Mouse (Mus musculus) MEL (cell line): ENCODE results near the gene Flnb. TPM values are rescaled to one million over a fixed set of nuclear protein-coding genes. Genes with fewer than 3 reads are reported as not detected.

Experiments
- DNase-seq: peaks from one replicate; pipeline ENCODE4 v3.0.0; 2011; ENCODE audit warnings: low read depth, low spot score
- H3K27ac ChIP-seq: 2 replicates; pipeline ENCODE4 v1.5.1; 2012; ENCODE audit warnings: low read depth, mild to moderate bottlenecking, control low read depth, low read length, moderate library complexity; ENCODE audit not compliant: control insufficient read depth
- H3K27me3 ChIP-seq, 2 experiments: fragments of 150-350 bp in 1 of 2; sonication (generic) in 1 of 2; 2 replicates each; pipeline ENCODE4 v1.6.1; 2012; ENCODE audit warnings: low read length in 2 of 2, mild to moderate bottlenecking in 2 of 2, improper control_type of control experiment in 1 of 2, moderate library complexity in 1 of 2; ENCODE audit not compliant: insufficient read depth in 2 of 2, control insufficient read depth in 1 of 2
- H3K36me3 ChIP-seq, 2 experiments: 2 replicates each; pipeline ENCODE4 v1.6.1; 2012 to 2014; ENCODE audit warnings: low read length in 2 of 2, improper control_type of control experiment in 1 of 2, inconsistent platforms in 1 of 2, mild to moderate bottlenecking in 1 of 2; ENCODE audit not compliant: insufficient read depth in 2 of 2, control insufficient read depth in 1 of 2
- H3K4me1 ChIP-seq, 2 experiments: fragments of 150-350 bp in 1 of 2; sonication (generic) in 1 of 2; 2 replicates each; pipeline ENCODE4 v1.6.1; 2012; ENCODE audit warnings: low read length in 2 of 2, improper control_type of control experiment in 1 of 2, mild to moderate bottlenecking in 1 of 2; ENCODE audit not compliant: insufficient read depth in 2 of 2, control insufficient read depth in 1 of 2
- H3K4me3 ChIP-seq, 2 experiments: fragments of 150-350 bp in 1 of 2; sonication (generic) in 1 of 2; 2 replicates each; pipeline ENCODE4 v1.5.1; 2012; ENCODE audit warnings: low read depth in 2 of 2, low read length in 2 of 2, mild to moderate bottlenecking in 2 of 2, moderate library complexity in 2 of 2, control low read depth in 1 of 2, improper control_type of control experiment in 1 of 2; ENCODE audit not compliant: control insufficient read depth in 1 of 2, insufficient read depth in 1 of 2
- H3K79me2 ChIP-seq: 2 replicates; pipeline ENCODE4 v1.6.1; 2012; ENCODE audit warnings: mild to moderate bottlenecking, low read length, moderate library complexity; ENCODE audit not compliant: control insufficient read depth, poor library complexity, insufficient read depth
- H3K9ac ChIP-seq: 2 replicates; pipeline ENCODE4 v1.6.1; 2012; ENCODE audit warnings: low read depth, mild to moderate bottlenecking, control low read depth, low read length, moderate library complexity; ENCODE audit not compliant: control insufficient read depth, poor library complexity, severe bottlenecking
- H3K9me3 ChIP-seq: fragments of 150-350 bp; sonication (generic); replicated peaks from 2 replicates; pipeline ENCODE4 v1.6.1; 2012; ENCODE audit warnings: mild to moderate bottlenecking, low read length, improper control_type of control experiment, moderate library complexity; ENCODE audit not compliant: insufficient read depth
- BHLHE40 ChIP-seq: IDR thresholded peaks from 2 replicates; pipeline ENCODE4 v1.6.1; 2012; ENCODE audit warnings: low read depth, mild to moderate bottlenecking, inconsistent platforms, low read length, improper control_type of control experiment, borderline replicate concordance
- CHD1 ChIP-seq: IDR thresholded peaks from 2 replicates; pipeline ENCODE4 v1.6.1; 2012; ENCODE audit warnings: low read depth, mild to moderate bottlenecking, inconsistent platforms, low read length, improper control_type of control experiment
- CHD2 ChIP-seq: IDR thresholded peaks from 2 replicates; pipeline ENCODE4 v1.6.1; 2011; ENCODE audit warnings: low read length, improper control_type of control experiment
- ELF1 ChIP-seq: IDR thresholded peaks from 2 replicates; pipeline ENCODE4 v1.6.1; 2014; ENCODE audit warnings: low read depth, mild to moderate bottlenecking, inconsistent platforms, low read length, improper control_type of control experiment, moderate library complexity
- ETS1 ChIP-seq: IDR thresholded peaks from 2 replicates; pipeline ENCODE4 v1.6.1; 2012; ENCODE audit warnings: low read depth, mild to moderate bottlenecking, inconsistent platforms, low read length, improper control_type of control experiment, moderate library complexity
- GABPA ChIP-seq: IDR thresholded peaks from 2 replicates; pipeline ENCODE4 v1.6.1; 2012; ENCODE audit warnings: low read depth, mild to moderate bottlenecking, inconsistent platforms, low read length, improper control_type of control experiment, moderate library complexity
- GATA1 ChIP-seq: IDR thresholded peaks from 2 replicates; pipeline ENCODE4 v1.6.1; 2011; ENCODE audit warnings: low read depth, low read length, improper control_type of control experiment
- KAT2A ChIP-seq: conservative IDR thresholded peaks from 2 replicates; pipeline ENCODE4 v1.6.1; 2012; ENCODE audit warnings: low read depth, low read length, improper control_type of control experiment, inconsistent platforms
- MAFK ChIP-seq: IDR thresholded peaks from 2 replicates; pipeline ENCODE4 v1.6.1; 2011; ENCODE audit warnings: low read depth, mild to moderate bottlenecking, low read length, improper control_type of control experiment, borderline replicate concordance
- MAX ChIP-seq: IDR thresholded peaks from 2 replicates; pipeline ENCODE4 v1.6.1; 2011; ENCODE audit warnings: low read length, improper control_type of control experiment
- MAZ ChIP-seq: IDR thresholded peaks from 2 replicates; pipeline ENCODE4 v1.6.1; 2012; ENCODE audit warnings: low read depth, mild to moderate bottlenecking, inconsistent platforms, low read length, improper control_type of control experiment
- MEF2A ChIP-seq: IDR thresholded peaks from 2 replicates; pipeline ENCODE4 v1.6.1; 2014; ENCODE audit warnings: low read depth, mild to moderate bottlenecking, inconsistent platforms, low read length, improper control_type of control experiment; ENCODE audit not compliant: poor library complexity, insufficient replicate concordance, severe bottlenecking; ENCODE audit errors: extremely low read depth
- MYB ChIP-seq: IDR thresholded peaks from 2 replicates; pipeline ENCODE4 v1.6.1; 2011; ENCODE audit warnings: mild to moderate bottlenecking, low read depth, low read length, improper control_type of control experiment
- MYC ChIP-seq: IDR thresholded peaks from 2 replicates; pipeline ENCODE4 v1.6.1; 2011; ENCODE audit warnings: low read depth, mild to moderate bottlenecking, low read length, improper control_type of control experiment, moderate library complexity
- NELFE ChIP-seq: IDR thresholded peaks from 2 replicates; pipeline ENCODE4 v1.6.1; 2011; ENCODE audit warnings: low read depth, low read length, improper control_type of control experiment
- NRF1 ChIP-seq: IDR thresholded peaks from 2 replicates; pipeline ENCODE4 v1.6.1; 2014; ENCODE audit warnings: low read depth, mild to moderate bottlenecking, inconsistent platforms, low read length, improper control_type of control experiment, moderate library complexity; ENCODE audit not compliant: poor library complexity, insufficient read depth, severe bottlenecking
- POLR2AphosphoS5 ChIP-seq: IDR thresholded peaks from 2 replicates; pipeline ENCODE4 v1.6.1; 2012; ENCODE audit warnings: low read depth, borderline replicate concordance, mild to moderate bottlenecking, inconsistent platforms, low read length, moderate library complexity, mixed read lengths
- RAD21 ChIP-seq: IDR thresholded peaks from 2 replicates; pipeline ENCODE4 v1.6.1; 2011; ENCODE audit warnings: mild to moderate bottlenecking, low read depth, low read length, improper control_type of control experiment
- SMC3 ChIP-seq: IDR thresholded peaks from 2 replicates; pipeline ENCODE4 v1.6.1; 2011; ENCODE audit warnings: low read depth, low read length, improper control_type of control experiment
- TAL1 ChIP-seq: IDR thresholded peaks from 2 replicates; pipeline ENCODE4 v1.6.1; 2012; ENCODE audit warnings: mild to moderate bottlenecking, inconsistent platforms, low read length, moderate library complexity, mixed read lengths
- UBTF ChIP-seq: IDR thresholded peaks from 2 replicates; pipeline ENCODE4 v1.6.1; 2012; ENCODE audit warnings: low read depth, mild to moderate bottlenecking, inconsistent platforms, low read length, improper control_type of control experiment, moderate library complexity, borderline replicate concordance; ENCODE audit not compliant: insufficient read depth
- USF1 ChIP-seq: IDR thresholded peaks from 2 replicates; pipeline ENCODE4 v1.6.1; 2014; ENCODE audit warnings: low read depth, mild to moderate bottlenecking, inconsistent platforms, low read length, improper control_type of control experiment, moderate library complexity
- USF2 ChIP-seq, 2 experiments: IDR thresholded peaks; 2 replicates each; pipeline ENCODE4 v1.6.1; 2011 to 2012; ENCODE audit warnings: improper control_type of control experiment in 2 of 2, low read length in 2 of 2, borderline replicate concordance in 1 of 2, inconsistent platforms in 1 of 2, low read depth in 1 of 2, mild to moderate bottlenecking in 1 of 2; ENCODE audit not compliant: insufficient read depth in 1 of 2
- ZC3H11A ChIP-seq: IDR thresholded peaks from 2 replicates; pipeline ENCODE4 v1.6.1; 2012; ENCODE audit warnings: low read depth, mild to moderate bottlenecking, inconsistent platforms, low read length, improper control_type of control experiment
- polyA plus RNA-seq, 2 experiments: library from polyadenylated mRNA; stranded (reverse) in 1 of 2; unstranded in 1 of 2; fragments of >175 nt in 1 of 2; fragments of >200 nt in 1 of 2; gene quantifications; 2 replicates each; pipeline versions ENCODE4 v1.2.1 to v1.2.4; 2012; ENCODE audit warnings: low replicate concordance in 2 of 2, low read depth in 1 of 2; ENCODE audit not compliant: insufficient read length in 2 of 2, insufficient read depth in 1 of 2, missing spikeins in 1 of 2
- total RNA-seq: library from RNA; depleted of rRNA; stranded (reverse); fragments of 300-350 nt; gene quantifications from 2 replicates; pipeline ENCODE4 v1.2.3, GENCODE M21; 2012

Flnb gene
- total and polyA plus RNA-seq, 3 experiments = 1.0 to 3.1 TPM; not detected in 1

GRCm38 (mm10) chr14:7804558-7804905 is 13.2 kb upstream of the Flnb start:
- TF ChIP-seq ETS1 (no peak), GATA1 (no peak), TAL1 (no peak), MYC (no peak), MAZ (no peak), USF1 (no peak), MAFK (no peak)
- Histone ChIP-seq H3K4me3 (no peak overlapping the region), H3K27ac (no peak overlapping the region), H3K9ac (no peak overlapping the region), H3K9me3 (no peaks in the 10 kb centered on the region), H3K79me2 (no peaks in the 10 kb centered on the region), H3K4me1 (peaks cover 0 to 2% of the 10 kb centered on the region in 2 experiments; a peak in 1 of 4 replicates), H3K36me3 (no peaks in the 10 kb centered on the region), H3K27me3 (no peaks in the 10 kb centered on the region; a peak in 1 of 4 replicates)
- DNase-seq = no peak

- no peaks in the 10 kb centered on the region; a peak in 1 of 4 replicates for H3K27me3 ChIP-seq
- H3K36me3 ChIP-seq = no peaks in the 10 kb centered on the region
- no peak for DNase-seq
- H3K9ac ChIP-seq = no peak overlapping the region
- H3K4me3 ChIP-seq = no peak overlapping the region
- no peak overlapping the region for H3K27ac ChIP-seq
- no peaks in the 10 kb centered on the region for H3K79me2 ChIP-seq
- TF ChIP-seq SMC3 (no peak), NELFE (no peak), CHD2 (no peak), TAL1 (no peak), RAD21 (no peak), MAX (no peak), MEF2A (no peak), MYB (no peak), BHLHE40 (no peak), ELF1 (no peak), MAZ (no peak), CHD1 (no peak), USF2 (IDR thresholded peaks at IDR 0.05; ENCODE audit: borderline replicate concordance in 1 of 2, insufficient read depth in 1 of 2, low read depth in 1 of 2, low read length in 2 of 2) (no peak), GABPA (no peak), UBTF (no peak), ZC3H11A (no peak), KAT2A (no peak), NRF1 (no peak), POLR2AphosphoS5 (no peak)
- peaks cover 0 to 2% of the 10 kb centered on the region in 2 experiments; a peak in 1 of 4 replicates for H3K4me1 ChIP-seq
- H3K9me3 ChIP-seq = no peaks in the 10 kb centered on the region
These were observed 10.0 kb upstream of the Flnb start for GRCm38 (mm10) chr14:7807711-7808110.
